Mouse (Mus musculus): ENCODE measurements around the gene Lcat. TPM values are rescaled to one million over a fixed set of nuclear protein-coding genes. Genes with fewer than 3 reads are reported as not detected.

Lcat gene
- total RNA-seq, 1 experiment from 2014 or later: not detected

GRCm38 (mm10) chr8:105959350-105959749 is 16.2 kb upstream of the Lcat start:
- no peak for ATAC-seq (replicated peaks in 1 of 2; ENCODE audit: insufficient read depth in 1 of 2, low FRiP score in 2 of 2, low TSS enrichment in 1 of 2, low read depth in 1 of 2, poor library complexity in 2 of 2, severe bottlenecking in 2 of 2)

GRCm38 (mm10) chr8:105957813-105958212 is 14.6 kb upstream of the Lcat start:
- no peak for ATAC-seq (replicated peaks in 1 of 2; ENCODE audit: insufficient read depth in 1 of 2, low FRiP score in 2 of 2, low TSS enrichment in 1 of 2, low read depth in 1 of 2, poor library complexity in 2 of 2, severe bottlenecking in 2 of 2)

DNA sequence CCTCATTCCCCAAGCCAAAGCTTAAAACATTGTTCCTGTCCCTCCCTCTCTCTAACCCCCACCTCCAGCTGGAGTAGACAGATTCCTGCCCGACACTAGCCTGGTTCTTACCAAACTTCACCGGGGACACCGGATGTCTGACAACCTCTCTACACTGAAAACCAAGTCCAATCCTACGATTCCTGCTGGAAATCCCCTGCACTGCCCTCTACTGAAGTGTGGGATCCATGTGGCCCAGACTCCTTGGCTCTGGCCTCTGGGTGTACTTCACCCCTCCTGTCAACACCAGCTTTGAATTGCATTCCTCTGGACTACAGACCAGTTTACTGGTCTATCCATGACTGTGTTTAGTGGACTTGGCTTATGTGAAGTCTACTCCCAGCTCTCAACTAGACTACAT is 13.4 kb upstream of the Lcat start:
- ATAC-seq (replicated peaks in 1 of 2; ENCODE audit: insufficient read depth in 1 of 2, low FRiP score in 2 of 2, low TSS enrichment in 1 of 2, low read depth in 1 of 2, poor library complexity in 2 of 2, severe bottlenecking in 2 of 2): no peak

DNA sequence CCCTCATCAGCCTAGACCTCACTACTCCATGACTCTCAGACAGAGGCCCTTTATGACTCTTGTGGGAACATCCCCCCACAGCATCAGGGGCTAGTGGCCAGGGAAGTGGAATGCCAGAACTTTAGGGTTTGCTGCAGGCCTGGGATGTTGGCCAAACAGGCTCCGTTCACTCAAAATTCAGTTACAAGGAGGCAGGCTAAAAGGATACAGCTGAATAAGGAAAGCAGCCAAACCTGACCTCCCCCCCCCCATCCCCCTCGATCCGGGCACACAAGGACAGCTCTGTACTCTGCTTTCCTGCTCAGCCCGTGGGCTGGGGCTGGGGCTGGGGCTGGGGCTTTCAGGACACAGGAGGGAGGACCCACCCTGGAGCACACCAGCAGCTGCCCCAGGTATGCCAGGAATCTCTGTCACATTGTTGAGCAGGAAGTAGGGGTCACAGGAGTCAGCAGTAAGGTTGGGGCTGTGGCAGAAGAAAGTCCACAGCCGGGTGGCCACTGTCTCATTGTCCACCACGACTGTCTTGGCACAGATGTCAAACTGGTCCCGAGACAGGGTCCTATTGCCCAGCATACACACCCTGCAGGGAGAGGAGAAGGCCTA is 8.0 kb upstream of the Lcat start:
- ATAC-seq (replicated peaks in 1 of 2; ENCODE audit: insufficient read depth in 1 of 2, low FRiP score in 2 of 2, low TSS enrichment in 1 of 2, low read depth in 1 of 2, poor library complexity in 2 of 2, severe bottlenecking in 2 of 2): no peak

DNA sequence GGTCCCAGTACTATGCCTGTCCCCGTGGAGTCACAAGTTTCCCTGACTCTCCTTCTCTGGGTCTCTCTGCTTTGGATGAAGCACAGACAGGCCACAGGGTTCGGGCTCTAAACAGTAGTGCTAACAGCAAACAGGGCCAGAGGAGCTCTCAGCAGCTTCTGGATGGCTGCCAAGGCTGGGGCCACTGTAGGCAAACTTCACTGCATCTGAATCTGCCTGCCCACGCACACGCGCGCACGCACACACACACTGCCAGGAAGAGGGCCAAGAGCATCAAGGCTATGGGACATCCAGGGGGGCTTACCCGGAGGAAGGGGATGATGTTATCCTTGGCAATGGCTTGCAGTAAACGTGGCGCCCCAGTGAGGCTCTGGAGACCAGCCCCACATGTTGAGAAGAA is 6.2 kb upstream of the Lcat start:
- ATAC-seq (replicated peaks in 1 of 2; ENCODE audit: insufficient read depth in 1 of 2, low FRiP score in 2 of 2, low TSS enrichment in 1 of 2, low read depth in 1 of 2, poor library complexity in 2 of 2, severe bottlenecking in 2 of 2): no peak

DNA sequence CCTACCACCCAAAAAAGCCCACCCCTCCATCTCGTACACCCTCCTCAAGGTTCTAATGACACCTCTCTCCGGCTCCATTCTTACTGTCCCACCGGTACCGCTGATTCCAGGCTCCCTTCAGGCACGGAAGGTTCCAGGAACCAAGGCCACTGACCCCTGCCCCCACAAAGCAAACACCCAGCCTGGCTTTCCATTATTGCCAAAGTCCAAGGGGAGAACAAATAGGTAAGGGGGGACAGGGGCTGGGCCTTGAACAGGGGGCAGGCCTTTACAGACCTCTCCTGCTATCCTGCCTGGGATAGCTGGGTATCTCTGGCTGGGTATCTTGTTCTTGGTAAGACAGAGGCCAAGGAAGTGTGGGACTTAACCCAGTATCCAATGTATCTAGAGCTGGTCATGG is 640 bp downstream of the Lcat start:
- no peak for ATAC-seq (replicated peaks in 1 of 2; ENCODE audit: insufficient read depth in 1 of 2, low FRiP score in 2 of 2, low TSS enrichment in 1 of 2, low read depth in 1 of 2, poor library complexity in 2 of 2, severe bottlenecking in 2 of 2)

DNA sequence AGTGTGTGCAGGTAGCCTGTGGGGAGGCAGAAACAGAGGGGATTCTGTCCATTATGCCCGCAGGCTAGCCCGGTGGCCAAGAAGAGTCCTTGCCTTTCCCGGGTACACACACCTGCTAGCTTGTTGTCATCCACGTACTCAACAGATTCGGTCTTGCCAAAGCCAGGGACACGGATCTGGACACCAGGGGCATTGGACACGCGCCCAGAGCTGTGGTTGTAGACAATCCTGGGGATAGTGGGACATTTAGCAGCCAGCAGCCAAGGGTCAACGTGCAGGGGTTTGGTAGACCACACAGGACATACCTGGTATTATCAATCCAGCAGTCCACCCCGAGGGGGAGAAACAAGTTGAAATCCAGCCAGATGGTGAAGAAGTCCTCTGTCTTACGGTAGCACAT is 1.2 kb downstream of the Lcat start:
- no peak for ATAC-seq (replicated peaks in 1 of 2; ENCODE audit: insufficient read depth in 1 of 2, low FRiP score in 2 of 2, low TSS enrichment in 1 of 2, low read depth in 1 of 2, poor library complexity in 2 of 2, severe bottlenecking in 2 of 2)

DNA sequence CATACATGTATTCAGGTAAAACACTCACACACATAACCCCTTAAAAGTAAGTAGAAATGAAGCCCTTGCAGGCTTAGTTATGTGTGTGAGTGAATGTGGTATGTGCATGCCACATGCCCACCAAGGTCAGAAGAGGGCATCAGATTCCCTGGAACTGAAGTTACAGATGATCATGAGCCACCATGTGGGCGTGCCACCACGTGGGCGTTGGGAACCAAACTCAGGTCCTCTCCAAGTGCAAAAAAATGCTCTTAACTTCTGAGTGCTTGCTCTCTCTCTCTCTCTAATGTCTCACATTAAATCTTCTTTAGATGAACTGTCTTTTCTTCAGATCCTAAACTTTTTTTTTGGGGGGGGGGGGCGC is 4.9 kb downstream of the Lcat start, which contains the start of gene Psmb10:
Psmb10 (minus strand) TSS at position 139 of the 364 bp plus-strand sequence.
- peak; percentile 19 to 46; a peak in 3 of 4 replicates for ATAC-seq (replicated peaks in 1 of 2; ENCODE audit: insufficient read depth in 1 of 2, low FRiP score in 2 of 2, low TSS enrichment in 1 of 2, low read depth in 1 of 2, poor library complexity in 2 of 2, severe bottlenecking in 2 of 2)

DNA sequence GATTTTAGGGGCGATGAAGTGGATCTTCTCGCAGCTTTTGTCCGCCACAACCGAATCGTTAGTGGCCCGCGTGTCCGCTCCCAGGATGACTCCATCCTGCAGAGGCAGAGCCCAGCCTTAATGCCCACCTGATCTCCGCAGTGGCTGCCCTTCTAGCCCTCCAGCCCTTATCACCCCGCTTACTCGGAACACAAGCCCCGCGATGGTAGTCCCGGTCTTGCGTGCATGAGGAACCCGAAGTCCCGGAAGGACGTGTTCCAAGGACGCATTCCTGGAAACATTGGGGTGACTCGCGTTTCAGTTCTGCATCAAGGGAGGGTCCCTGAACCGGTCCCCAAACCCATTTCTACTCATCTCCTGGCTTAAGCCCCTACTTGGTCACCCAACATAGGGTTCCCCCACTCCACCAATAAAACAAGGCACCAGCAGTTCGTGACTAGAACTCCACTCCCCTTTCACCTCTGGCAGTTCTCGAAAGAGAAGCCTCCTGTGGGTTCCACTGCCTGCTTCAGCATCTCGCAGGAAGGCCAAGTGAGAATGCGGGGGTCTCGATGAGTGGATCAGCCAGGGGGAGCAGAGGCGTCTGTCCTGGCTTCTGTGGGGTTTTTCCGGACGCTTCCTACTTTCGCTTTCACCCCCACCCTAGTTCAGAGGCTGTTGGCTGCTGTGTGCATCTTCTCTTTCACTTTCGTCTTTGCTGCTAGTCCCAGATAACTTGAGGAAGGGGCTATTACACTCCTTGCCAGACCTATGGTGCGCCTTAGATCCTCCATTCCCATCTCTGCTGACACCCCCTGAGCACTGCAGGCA is 5.5 kb downstream of the Lcat start:
- ATAC-seq (replicated peaks in 1 of 2; ENCODE audit: insufficient read depth in 1 of 2, low FRiP score in 2 of 2, low TSS enrichment in 1 of 2, low read depth in 1 of 2, poor library complexity in 2 of 2, severe bottlenecking in 2 of 2): peak; percentile 42 to 65

DNA sequence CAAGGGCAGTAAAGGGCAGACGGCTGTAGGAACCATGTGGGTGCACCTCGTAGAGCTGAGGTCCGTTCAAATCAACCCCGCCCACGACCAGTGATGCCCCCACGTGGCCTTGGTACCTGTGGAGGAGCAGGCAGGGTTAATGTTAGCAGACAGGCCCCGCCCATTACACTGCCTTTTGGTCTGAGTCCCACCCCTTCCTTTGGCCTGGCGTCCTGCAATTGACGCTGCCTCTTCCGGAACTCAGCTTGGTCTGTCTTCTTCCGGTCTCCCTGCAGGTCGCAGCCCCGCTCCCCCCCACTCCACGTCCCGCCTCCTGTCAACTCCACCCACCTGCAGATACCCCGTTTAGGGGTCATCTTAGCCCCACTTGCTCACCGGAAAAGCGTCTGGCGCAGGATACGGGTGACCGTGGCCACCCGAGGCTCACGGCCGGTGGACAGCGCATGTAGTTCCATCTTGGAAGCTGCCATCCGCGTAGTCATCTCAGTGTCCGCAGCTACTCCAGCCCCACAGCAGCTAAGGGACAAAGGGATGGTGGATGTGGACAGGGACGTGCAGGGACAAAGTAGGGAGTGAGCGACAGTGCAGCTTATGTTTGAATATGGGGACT is 6.2 kb downstream of the Lcat start:
- peak; percentile 79 to 80 for ATAC-seq (replicated peaks in 1 of 2; ENCODE audit: insufficient read depth in 1 of 2, low FRiP score in 2 of 2, low TSS enrichment in 1 of 2, low read depth in 1 of 2, poor library complexity in 2 of 2, severe bottlenecking in 2 of 2)

DNA sequence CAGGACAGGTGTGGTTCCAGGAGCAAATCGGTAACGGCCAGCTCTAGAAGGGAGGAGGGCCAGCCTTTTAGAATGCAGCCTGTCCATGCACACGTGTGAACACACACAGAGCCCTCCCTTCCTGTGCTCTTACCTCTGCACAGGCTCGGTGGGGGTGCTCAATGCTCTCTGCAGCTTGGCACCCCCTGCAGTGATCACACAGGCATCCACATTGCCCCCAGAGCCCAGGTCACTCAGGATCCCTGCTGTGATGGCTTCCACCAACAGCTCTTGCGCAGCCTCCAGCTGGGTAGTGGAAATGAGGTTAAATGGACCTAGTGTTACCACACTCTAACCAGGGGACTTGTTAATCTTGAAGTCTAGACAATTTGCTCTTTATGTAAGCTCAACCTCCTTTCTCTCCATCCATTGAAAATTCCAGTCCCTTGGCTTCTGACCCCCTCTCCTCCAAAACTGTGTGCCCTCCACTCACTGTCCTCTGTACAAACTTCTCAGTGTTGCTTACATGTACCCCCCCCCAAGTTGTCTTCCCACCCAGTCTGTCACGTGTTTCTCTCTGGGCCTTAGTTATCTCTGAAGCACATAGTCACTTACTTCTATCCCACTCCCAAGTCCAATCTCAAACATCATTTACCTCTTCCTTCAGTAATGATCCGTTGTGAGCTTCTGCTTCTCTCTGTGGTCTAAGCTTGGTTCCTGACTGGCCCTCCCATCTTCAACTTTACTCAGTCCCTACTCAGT is 7.1 kb downstream of the Lcat start:
- no peak for ATAC-seq (replicated peaks in 1 of 2; ENCODE audit: insufficient read depth in 1 of 2, low FRiP score in 2 of 2, low TSS enrichment in 1 of 2, low read depth in 1 of 2, poor library complexity in 2 of 2, severe bottlenecking in 2 of 2)

DNA sequence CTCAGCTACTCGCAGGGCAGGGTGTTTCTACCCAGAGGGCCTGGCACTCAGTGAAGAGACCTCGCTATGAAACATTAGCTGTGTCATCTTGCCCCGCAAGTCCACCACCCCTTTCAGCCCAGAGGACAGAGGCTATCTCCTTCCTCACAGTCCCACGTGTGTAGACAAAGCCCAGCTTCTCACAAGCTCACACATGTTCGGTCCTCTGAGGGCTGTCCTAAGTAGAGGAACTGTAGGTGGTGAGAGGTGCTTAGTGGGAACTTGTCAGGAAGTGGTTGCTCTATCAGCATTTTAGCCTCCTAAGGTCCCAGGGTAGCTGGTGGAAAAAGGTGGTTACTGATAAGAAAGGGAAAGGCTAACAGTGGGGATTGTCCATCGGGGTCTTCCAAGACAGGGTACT is 8.1 kb downstream of the Lcat start:
- no peak for ATAC-seq (replicated peaks in 1 of 2; ENCODE audit: insufficient read depth in 1 of 2, low FRiP score in 2 of 2, low TSS enrichment in 1 of 2, low read depth in 1 of 2, poor library complexity in 2 of 2, severe bottlenecking in 2 of 2)

- ATAC-seq (replicated peaks in 1 of 2; ENCODE audit: insufficient read depth in 1 of 2, low FRiP score in 2 of 2, low TSS enrichment in 1 of 2, low read depth in 1 of 2, poor library complexity in 2 of 2, severe bottlenecking in 2 of 2): no peak
Observed at GRCm38 (mm10) chr8:105933762-105934161, 9.4 kb downstream of the Lcat start, which contains the start of gene Ctrl. TSS of gene Ctrl (minus strand) at chr8:105933862.

- ATAC-seq (replicated peaks in 1 of 2; ENCODE audit: insufficient read depth in 1 of 2, low FRiP score in 2 of 2, low TSS enrichment in 1 of 2, low read depth in 1 of 2, poor library complexity in 2 of 2, severe bottlenecking in 2 of 2): no peak
Observed at GRCm38 (mm10) chr8:105932525-105932924, 10.7 kb downstream of the Lcat start.

DNA sequence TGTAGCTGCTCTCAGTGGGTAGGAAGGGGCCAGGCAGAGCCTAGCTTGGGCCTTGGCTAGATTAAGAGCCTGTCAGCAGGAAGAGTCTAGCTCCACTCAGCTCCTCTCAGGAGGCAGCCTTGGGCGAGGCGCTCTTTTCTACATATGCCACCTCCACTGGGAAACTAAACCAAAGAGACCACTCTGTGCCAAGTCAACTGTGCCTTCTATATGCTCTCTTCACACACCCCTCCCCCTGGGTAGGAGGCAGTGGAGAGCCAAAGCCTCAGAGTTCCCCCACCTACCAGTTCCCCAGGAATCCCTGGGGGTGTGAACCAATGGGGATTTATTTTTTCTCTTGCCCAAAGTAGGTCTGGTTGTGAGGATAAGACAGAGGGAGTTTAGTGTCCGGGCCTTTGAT is 11.9 kb downstream of the Lcat start:
- ATAC-seq (replicated peaks in 1 of 2; ENCODE audit: insufficient read depth in 1 of 2, low FRiP score in 2 of 2, low TSS enrichment in 1 of 2, low read depth in 1 of 2, poor library complexity in 2 of 2, severe bottlenecking in 2 of 2): no peak

GRCm38 (mm10) chr8:105930602-105931001 is 12.6 kb downstream of the Lcat start:
- peak; percentile 79 to 89; a peak in 3 of 4 replicates for ATAC-seq (replicated peaks in 1 of 2; ENCODE audit: insufficient read depth in 1 of 2, low FRiP score in 2 of 2, low TSS enrichment in 1 of 2, low read depth in 1 of 2, poor library complexity in 2 of 2, severe bottlenecking in 2 of 2)

GRCm38 (mm10) chr8:105925123-105925522 is 18.1 kb downstream of the Lcat start:
- ATAC-seq (replicated peaks in 1 of 2; ENCODE audit: insufficient read depth in 1 of 2, low FRiP score in 2 of 2, low TSS enrichment in 1 of 2, low read depth in 1 of 2, poor library complexity in 2 of 2, severe bottlenecking in 2 of 2): no peak

GRCm38 (mm10) chr8:105919390-105919789 is 23.8 kb downstream of the Lcat start:
- ATAC-seq (replicated peaks in 1 of 2; ENCODE audit: insufficient read depth in 1 of 2, low FRiP score in 2 of 2, low TSS enrichment in 1 of 2, low read depth in 1 of 2, poor library complexity in 2 of 2, severe bottlenecking in 2 of 2): no peak

All from hematopoietic stem cell, adult 5-6 weeks (primary cell).